Mouse (Mus musculus): ENCODE data around the gene Lrrc25. TPM values are rescaled to one million over a fixed set of nuclear protein-coding genes. Genes with fewer than 3 reads are reported as not detected.

The Lrrc25 gene
- total RNA-seq, 1 experiment from 2014 or later = 1.0 TPM

DNA sequence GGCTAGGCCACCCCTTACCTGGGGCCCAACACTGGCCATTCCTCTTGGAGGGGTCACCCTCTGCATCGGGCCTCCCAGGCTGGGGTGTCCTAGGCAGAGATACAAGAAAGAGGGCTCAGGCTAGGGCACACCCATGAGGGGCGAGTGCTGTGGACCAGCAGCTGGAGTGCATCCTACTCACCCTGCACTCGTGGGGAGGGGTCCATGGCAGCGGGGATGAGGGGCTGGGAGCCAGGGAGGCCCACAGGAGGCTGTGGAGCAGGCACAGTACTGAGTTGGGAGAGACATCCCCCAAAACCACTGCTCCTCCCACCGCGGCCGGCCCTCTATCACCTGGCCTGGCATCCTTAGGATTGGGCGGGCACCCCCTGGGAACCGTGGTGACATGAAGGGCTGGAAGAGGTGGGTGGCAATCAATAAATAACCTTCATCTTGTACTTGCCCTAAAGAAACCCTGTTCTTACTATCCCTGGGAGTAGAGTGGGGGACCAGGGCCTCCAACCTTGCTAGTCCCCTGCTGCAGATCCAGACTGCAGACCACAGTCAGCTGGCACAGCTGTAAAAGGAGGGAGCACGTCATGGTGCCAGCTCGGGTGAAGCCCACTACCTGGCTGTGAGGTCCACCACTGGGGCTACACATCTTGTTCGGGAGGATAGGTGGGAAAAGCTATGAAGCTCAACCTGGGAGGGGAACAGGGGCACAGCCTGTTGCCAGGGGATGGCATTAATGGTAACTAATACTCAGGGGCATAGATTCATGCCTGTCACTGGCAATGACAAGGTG lies 16.3 kb upstream of the Lrrc25 start:
- DNase-seq = no peak

DNA sequence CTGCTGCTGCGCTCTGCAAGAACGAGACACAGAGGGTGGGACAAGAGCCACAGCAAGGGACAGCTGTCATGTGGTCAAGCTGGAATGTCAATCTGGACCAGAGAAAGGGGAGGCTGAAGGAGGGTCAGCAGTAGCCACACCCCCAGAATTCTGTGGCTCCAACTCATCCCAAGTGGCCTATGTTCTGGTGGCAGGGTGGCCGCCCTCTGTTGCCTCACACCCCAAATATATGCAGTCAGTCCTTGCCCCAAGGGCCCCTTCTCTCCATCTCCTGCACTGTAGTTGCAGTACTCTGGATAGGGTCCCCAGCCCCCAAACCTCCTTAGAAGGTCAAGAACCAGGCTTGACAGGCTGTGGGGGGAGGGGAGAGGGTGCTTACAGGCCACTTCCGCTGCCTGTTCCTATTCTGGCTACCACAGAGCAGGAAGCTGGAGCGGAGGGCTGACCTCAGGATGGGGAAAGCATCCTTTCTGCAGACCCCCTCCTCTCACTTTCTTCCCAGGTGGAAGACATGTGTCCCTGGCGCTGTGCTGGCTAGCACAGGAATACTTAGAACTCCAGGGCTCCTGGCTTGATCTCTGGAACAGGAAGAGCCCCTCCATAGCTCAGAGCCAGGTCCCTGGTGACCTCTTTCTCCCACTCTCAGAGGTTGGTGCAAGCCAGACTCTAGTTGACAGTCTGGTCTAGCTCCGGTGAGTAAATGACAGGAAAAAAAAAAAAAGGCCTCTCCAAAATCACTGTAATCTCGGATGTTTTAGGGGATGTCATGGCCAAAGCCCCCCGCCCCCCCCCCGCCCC lies 15.3 kb upstream of the Lrrc25 start:
- no peak for DNase-seq

DNA sequence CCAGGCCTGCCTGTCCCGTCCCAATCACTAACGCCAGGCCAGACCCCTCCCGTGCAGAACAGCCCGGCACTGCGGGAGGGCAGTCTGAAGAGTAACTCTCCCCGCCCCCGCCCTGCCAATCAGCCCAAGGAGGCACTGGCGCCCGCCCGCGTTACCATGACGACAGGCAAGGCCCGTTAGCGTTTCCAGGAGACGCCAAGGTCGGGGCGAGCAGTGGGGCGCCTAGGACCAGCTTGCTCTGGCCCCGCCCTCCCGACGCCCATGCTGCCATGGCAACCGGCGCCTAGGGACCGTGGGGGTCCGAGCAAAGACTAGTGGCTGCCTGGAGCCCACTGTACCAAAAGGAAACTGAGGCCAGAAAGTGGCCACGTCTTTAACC lies 14.7 kb upstream of the Lrrc25 start:
- peak; percentile 95 for DNase-seq

DNA sequence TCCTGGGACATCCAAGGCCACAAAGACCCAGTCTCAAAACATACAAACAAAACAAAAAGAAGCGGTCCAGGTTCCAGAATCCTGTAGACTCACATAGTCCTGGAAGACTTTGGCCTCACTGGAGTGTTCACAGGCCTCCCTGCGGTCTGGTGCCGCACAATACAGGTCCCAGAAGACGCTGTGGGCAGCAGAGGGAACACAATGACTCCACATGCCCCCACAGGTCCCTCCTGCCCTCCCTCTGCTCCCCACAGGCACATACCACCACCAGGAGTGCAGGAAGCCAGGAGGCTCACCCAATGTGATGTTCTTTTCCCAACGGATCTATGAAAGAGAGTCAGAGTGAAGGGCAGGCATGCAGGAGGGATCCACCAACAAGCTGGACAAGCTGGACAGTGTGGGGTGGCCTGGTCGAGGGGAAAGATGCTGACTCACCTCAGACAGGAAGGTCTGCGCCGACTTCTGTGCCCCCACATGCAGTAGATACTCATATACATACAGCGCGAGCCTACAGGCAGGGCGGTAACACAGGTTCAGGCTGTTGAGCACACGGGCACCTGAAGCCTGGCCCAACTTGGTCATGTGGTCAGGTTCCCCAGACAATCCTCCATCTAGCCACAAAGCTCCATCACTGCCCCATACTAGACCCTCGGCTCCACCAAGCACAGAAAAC lies 13.7 kb upstream of the Lrrc25 start:
- no peak for DNase-seq

DNA sequence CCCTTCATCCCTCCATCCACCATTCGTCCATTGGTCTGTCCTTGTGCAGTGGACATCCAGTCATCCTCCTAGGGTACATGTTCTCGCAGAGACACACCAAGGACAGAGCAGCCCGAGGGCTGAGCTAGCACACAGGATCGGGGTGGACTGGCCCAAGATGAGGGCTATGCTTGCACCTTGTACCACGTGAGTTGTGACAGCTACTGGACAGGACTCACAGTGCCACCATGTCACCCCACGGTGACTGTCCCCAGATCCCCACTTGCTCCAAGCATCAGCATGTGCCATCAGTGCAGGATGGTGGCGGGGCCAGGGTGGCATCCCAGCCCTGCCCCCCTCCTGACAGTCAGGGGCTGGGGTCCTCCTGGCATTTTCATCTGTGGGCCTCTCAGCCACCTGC lies 11.4 kb upstream of the Lrrc25 start:
- no peak for DNase-seq

DNA sequence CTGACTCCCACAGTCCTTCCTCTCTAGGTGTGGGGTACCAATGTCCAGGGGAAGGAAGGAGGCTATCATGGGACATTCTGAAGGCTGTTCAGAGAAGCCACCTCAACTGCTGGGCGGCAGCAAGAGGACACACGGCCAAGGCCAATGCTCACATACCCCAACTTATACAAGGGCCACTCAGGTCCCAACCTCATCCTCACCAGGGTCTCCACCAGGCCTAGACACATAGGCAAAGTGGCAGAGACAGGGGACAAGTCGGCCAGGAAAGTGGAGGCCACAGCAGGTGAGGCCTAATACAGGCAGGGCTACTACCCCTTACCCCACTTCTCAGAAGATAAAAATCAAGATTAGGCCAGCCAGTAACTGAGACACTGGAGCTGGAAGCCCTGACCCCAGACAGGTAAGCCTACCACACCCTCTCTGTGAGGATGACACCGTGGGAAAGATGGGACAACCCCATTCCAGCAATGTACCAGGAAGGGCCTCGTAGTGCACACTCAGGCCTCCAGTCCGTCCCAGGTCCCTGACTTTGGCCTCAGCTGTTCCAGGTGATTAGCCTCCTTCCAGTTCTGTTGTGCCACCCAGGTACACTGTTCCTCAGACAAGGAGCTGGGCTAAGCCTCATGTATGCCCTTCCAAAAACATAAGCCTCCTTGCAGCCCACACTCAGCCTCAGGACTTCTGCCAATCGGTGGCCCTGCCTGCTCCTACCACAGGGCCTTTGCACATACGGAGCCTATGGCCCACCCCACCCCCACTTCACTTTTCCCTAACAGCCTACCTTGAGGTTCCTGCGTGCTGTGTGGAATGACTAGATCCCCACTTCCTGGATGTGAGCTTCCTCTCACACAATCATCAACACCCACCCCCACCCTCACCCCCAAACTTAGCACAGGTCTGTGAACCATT lies 9.8 kb upstream of the Lrrc25 start:
- DNase-seq = no peak

DNA sequence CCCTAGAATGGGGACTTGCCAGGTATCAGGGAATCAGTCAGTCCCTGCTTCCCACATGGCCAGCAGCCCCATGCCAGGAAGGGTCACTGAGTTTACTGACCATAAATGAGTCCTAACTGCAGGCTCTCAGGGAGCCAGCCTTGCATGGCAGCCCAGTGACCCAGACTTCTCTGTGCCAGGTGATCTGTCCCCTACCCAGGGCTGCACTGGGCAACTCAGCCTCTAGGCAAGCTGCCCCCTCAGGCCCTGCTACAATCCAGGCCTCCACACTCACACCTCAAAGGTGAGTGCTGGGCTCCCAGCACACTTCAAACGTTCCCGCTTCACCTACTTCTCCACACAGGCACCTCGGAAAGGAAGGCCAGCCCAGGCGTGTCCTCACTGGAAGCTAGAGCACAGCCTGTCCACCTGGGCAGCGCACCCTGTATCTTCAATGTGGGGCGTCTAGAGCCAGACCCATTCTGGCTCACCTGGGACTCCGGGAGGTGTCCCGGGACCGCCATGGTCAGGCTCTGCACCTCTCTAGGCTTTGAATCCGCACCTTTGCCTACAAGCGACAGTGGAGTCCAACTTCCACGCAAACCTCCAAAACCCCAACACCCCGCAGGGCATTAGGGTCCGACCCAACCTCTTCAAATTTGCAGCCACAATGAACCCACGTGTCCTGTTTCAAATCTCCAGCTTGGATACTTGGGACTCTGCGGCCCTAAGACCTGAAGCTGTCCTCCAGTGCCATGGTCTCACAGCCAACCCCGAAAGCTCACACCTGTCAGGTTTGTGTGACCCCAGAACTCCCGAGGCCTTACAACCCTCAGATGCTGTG lies 9.0 kb upstream of the Lrrc25 start:
- DNase-seq = no peak

DNA sequence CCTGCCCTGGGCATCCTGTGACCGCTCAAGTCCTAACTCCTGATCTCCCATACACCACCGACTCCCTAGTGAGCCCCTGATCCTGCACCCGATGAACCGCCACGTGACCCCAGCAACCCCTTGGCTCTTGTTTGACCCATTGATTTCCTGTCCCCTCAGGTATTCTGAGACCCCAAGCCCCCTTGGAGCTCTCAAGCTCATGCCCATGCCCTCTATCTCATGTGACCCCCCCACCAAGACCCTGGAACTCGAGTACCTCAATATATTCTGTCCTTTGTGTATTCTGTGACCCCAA lies 8.4 kb upstream of the Lrrc25 start:
- DNase-seq = no peak

DNA sequence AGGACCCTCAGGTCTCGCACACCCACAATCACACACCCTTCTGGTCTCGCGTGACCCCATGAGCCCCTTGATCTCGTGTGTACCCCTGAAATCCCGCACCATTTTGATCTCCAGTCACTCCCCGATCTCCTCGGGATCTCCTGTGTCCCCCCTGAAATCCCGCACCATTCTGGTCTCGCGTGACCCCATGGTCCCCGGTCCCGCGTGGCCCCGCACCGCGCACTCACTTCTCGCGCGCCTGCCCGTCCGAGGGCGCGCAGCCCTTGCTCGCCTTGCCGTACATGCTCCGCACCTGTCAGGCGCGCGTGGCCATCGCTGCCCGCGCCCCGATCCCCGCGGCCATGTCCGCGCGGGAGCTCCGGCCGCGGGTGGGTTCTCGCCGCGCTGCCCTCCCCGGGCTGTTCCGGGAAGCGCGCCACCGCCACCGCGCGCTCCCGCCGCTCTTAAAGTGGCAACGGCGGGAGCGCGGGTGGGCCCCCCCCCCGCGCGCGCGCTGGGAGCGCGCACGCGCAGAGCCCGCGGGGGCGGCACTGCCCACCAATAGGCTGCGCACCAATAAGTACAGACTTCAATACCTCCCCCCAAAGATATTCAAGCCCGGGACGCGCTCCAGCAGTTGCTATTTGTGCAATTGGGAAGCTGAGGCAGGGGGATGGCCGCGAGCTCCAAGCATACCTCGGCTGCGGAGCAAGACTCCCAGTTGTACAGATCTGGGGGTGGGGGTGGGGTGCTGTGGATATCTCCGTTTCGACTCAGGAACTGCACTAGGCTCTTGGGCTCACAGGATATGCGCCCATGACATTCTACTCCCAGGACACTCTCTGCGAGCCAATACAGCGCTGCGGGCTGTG lies 7.8 kb upstream of the Lrrc25 start:
- DNase-seq = peak; percentile 63

DNA sequence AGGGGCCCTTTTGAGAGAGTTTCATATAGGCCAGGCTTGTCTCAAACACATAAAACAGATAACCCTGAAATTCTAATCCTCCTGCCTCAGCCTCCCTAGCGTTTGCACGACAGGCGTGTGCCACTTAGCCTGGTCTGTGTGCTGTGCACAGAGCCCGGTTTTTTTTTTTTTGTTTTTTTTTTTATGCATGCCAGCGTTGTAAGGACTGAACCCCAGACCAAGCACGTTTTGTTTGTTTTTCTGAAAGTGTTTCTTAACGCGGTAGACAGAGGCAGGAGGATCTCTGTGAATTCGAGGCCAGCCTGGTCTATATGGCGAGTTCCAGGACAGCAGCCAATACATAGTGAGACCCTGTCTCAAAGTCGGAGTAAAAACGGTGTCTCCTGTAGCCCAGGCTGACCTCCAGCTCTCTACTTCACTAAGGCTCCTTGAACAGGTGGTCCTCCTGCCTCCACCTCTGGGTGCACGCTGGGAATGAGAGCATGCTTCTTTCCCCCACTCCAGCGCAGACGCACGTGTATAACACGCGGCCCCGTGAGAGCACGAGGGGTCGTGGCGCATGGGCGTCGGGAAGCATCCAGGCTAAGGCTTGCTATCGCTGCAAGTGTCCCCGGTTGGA lies 7.1 kb upstream of the Lrrc25 start, which contains the start of gene Ssbp4:
Ssbp4 (minus strand) TSS at position 124 of the 619 bp plus-strand sequence.
- no peak for DNase-seq

DNA sequence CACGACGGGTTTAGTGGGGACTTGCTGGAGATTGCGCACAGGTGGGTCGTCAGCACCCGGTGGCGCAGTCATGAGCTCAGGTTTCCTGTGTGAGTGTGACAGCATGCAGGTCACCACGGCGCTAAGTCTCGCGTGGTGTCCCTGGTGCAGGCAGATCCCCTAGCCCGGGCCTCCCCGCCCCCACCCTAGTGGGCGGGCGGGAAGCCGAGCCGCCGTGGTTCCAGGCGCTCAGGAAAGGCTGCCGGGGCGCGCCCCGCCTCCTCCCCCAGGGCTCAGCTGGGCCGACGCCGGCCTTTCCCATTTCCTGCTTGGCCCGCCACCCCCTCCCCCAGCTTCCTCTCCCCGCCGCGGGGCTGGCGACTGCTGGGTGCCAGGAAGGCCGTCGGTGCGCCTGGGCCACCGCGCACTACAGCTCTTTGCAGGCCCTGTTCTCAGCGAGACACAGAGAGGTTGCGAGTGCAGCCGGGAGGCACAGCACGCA lies 6.5 kb upstream of the Lrrc25 start:
- DNase-seq = peak; percentile 90

DNA sequence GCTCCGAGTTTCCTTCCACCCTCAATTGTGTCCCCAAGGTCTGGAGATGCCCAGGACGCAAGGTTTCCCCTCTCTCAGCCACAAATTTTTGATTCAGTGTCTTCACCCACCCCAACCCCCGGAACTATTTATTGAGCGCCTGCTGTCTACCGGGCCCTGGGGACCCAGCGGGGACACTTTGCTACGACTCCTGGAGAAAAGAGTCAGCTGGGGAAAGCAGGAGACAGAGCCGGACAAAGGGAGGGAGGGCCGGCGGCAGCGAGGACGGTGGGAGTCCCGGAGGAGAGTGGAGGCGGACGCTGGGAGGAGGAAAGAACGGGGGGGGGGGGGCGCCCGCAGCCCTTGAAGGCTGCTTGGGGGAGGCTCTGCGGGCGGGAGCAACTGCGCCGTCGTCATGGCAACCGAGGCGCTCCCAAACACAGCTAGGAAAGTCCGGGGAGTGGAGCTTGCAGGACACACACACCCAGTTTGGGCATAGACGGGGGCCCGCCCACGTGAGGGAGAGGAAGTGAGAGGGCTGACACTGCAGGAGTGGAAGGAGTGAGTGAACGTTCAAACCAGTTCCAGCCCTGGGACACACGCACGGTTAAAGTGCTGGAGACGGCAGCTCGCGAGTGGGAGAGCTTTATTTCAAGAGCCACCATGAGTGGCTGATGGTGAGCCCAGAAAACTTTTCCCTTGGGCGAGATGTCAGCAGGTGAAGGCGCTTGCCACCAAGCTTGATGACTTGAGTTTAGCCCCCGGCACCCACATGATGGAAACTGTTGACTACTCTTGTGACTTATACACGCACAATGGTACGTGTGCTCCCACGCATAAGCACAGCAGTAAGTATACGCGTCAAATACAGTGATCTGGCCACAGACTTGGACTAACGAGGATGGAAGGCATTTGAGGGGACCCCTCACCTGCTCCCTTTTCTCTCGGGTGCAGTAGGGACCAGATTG lies 5.8 kb upstream of the Lrrc25 start:
- peak; percentile 87 for DNase-seq

DNA sequence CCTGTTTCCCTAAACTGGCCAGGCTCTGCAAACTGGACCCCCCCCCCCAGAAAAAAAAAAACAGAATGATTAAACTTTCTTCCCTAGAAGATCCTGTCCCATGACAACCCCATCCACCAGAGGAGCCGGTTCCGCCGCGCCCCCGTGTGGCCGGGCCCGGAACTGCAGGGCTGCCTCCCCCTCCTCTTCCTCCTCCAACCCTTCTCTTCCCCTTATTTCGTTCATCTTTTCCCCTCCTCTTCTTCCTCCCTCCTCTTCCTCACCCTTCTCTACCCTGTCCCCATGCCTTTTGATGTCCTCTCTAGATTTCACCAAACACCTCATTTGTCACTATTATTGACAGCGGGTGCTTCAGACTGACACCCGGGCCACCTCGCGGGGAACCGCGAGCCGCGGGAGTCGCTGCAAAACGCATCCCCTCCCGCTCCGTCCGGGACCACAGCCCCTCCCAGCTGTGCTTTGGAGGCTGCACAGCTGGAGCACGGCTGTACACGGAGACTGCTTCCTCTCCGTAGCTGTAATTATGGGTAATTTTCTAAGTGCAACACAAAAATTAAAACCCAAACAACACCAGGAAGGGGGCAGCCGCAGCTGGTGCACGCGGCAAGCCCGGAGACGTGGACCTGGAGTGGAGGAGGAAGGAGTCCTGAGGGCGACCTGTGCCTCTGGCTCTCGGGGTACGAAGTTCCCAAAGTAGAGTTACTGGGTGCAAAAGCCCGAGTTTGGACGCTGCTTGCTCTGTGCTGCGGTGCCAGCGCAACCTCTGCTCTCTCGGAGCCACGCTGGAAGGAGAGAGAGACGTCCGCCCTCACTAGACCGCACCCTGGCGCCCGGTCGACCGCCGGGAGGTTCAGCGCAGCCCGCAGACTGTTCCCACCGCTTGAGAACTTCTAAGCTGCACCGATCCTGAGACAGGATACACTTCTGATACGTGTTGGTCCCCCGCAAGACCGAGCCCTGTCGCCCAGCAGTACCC lies 4.9 kb upstream of the Lrrc25 start:
- peak; percentile 91 for DNase-seq

DNA sequence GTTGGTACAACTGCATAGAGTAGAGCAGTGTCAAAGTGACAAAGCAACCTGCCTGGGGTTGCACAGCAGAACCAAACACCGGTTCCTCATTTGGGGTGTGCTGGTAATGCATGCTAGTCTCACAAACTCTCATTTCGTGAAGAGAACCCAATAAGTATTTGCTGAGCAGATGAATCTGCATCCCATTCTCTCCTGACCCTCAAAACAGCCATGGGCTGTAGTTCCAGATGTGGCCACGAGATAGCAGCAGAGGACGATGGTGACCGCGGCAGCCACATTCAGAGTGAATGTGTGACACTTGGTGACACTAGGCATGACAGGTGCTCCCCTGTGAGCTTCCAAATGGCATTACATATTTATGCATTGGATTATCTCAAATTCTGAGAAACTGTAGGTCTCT lies 4.1 kb upstream of the Lrrc25 start:
- DNase-seq = peak; percentile 82

DNA sequence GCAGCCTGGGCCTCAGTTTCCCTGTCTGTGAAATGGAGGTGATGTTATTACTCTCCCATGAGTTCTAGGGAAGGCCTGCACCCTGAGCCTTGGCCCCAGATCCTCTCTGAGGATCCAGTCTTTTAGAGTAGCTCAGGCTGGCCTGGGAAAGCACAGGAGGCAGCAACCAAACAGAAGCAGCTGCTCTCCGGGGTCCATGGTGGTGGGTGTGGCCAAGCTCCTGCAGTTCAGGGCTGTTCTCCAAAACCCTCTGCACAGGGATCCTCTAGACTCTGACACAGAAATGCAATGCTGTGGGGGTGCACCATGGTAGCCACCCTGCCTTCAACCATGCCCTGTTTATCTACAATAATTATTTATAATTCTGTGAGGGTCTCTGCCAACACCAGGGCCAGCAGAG lies 2.2 kb upstream of the Lrrc25 start:
- no peak for DNase-seq

DNA sequence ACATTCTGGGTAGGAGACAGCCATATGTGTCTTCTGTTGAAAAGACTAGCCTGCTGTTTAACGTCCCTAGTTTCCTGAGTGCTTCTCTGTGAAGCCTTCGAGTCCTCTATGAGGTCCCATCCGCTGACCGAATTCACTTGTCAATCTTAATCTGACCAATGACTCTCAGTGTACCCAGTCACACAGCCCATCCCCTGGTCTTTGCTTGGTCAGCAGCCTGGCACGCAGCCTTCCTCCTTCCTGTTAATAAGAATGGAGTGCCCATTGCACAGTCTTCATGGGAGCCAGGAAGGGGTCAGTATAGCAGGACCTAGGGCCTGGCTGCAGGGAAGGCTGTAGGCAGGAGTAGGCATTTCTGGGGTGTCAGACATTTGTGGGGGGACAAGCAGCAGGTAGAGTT lies 1.5 kb upstream of the Lrrc25 start:
- DNase-seq = no peak

DNA sequence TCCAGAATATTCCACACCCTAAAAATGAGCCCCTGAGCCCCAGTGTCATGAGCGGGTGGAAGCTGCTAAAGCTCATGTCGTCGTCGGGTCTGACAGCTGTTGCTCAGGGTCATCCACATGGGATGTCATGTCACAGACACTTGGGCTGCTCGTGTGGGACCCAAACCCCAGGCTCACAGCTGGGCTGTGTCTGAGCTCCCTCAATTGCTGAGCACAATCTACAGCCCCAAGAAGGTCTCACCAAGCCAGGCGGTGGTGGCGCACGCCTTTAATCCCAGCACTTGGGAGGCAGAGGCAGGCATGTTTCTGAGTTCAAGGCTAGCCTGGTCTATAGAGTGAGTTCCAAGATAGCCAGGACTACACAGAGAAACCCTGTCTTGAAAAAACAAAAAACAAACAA lies 674 bp upstream of the Lrrc25 start:
- DNase-seq = no peak
